Mouse (Mus musculus) liver, embryonic 14.5 days (tissue): Measurements from ENCODE around the gene Dcxr.

Experiments used
- CTCF ChIP-seq: IDR thresholded peaks from 2 replicates; pipeline ENCODE4 v1.5.1; 2016; ENCODE audit warnings: antibody characterized with exemption, low read depth, control low read depth
- EP300 ChIP-seq: IDR thresholded peaks from 2 replicates; pipeline ENCODE4 v1.6.1; 2016; ENCODE audit warnings: antibody characterized with exemption, low read depth

- TF ChIP-seq CTCF (no peak), EP300 (no peak)
Observed at GRCm38 (mm10) chr11:120726243-120727168, 575 bp downstream of the Dcxr start.
